Mouse (Mus musculus): ENCODE measurements at regions not wholly inside any gene's neighbourhood (a gene's known extent, or its start where the extent isn't known, plus 50 kb on each side); places are given as distances from the start of the nearest gene placed in this dataset.
A peak's percentile ranks its signal among the peaks of the same experiment; 100 is the strongest.

DNA sequence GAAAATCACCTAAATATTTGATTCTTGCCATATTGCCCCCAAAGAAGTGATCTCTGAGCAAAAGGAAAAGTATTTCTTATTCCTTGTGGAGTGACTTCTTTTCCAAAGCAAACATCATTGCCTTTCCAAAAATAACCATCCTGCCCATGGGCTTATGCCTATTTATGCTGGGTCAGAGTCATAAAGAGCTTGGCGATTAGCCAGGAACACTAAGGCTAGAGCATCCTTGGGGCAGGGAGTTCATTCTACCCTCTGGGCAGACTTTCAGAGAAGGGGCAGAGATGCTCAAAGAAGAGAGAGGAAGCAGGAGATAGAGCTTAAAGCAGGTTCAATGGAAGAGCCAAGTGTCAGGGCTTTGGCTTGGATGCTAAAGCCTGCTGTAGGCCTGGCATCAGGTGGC lies 203.1 kb upstream of the Gmds start:
- DNase-seq (ENCODE audit: low read depth, low spot score): no peak

- no peak for DNase-seq (ENCODE audit: low read depth, low spot score)
Observed at GRCm38 (mm10) chr13:32536241-32536640, 197.7 kb upstream of the Gmds start.

GRCm38 (mm10) chr13:32535602-32536001 lies 197.1 kb upstream of the Gmds start:
- DNase-seq (ENCODE audit: low read depth, low spot score): no peak

DNA sequence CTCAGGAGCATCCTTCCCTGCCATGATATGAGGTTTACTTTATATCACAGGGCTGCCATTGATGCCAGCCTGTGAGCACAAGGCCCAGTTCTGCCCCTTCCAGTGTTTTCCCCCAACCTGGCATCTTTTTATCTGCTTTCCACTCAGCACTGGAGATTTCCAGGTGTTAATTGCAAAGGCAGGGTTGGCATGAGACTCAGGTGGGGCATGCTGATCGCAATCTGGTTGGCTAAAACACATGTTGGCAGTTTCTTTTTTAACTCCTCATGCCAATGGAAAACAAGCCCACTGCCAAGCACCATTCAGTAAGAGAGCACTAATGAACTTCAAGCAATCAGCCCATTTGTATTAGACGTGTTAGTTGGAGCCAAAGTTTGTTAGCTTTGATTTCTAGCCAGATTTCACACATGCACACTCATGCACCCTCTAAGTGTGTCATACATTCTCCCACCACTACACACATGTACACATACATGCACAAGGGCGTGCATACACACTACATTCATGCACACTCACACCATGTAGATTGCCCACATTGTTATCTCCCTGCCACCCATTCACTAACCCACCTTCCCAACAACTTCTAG lies 192.5 kb upstream of the Gmds start:
- no peak for DNase-seq (ENCODE audit: low read depth, low spot score)

DNA sequence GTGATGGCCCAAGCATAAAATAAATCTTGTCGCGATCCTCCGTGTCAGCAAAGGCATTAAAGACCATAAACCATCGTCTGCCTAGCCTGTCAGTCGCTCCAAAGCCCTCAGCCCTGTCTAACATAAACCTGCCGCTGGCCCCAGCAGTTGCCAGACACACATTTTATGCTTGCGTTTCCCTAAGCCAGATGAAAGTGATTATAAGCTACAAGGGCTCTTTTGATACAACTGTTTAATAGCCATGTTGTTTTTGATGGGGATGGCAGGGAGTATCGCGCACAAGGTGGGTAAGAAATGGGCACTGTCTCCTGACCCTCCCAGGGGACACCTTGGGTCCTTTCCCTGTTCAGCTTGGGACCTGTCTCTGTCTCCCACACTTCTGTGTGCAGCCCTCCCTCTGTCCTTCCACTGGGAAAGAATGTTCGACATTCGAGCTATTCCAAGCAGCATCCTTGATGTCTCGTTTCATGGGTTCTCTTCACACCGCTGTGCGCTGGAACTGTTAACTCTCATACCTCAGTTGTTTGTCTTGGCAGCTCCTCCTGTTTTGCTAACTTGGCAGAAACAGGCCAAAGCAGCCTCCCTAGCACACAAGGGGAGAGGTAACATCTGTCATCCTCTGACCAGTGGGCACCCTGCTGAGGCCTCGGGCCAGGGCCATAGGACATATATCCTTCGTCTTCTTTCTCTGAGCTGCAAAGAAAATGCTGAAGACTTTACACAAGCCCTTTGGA lies 180.2 kb upstream of the Gmds start:
- no peak for DNase-seq (ENCODE audit: low read depth, low spot score)

DNA sequence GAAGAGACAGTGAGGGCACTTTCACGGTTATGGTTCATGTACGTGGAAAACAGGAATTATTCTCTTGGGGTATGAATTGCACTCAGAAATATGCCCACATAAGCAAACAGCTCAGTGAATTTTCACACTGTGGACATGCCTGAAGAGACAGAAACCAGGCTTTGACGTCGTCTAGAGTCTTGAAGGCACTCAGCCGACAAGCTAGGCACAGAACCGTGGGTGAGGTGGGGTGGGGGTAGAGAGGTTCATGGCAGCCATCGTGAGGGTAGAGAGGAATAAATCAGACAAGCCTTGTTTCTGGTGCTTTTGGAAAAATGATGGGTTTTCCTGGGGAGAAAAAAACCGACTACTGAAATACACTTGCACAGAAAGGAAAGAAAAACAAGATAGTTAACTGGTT lies 179.0 kb upstream of the Gmds start:
- DNase-seq (ENCODE audit: low read depth, low spot score): no peak

DNA sequence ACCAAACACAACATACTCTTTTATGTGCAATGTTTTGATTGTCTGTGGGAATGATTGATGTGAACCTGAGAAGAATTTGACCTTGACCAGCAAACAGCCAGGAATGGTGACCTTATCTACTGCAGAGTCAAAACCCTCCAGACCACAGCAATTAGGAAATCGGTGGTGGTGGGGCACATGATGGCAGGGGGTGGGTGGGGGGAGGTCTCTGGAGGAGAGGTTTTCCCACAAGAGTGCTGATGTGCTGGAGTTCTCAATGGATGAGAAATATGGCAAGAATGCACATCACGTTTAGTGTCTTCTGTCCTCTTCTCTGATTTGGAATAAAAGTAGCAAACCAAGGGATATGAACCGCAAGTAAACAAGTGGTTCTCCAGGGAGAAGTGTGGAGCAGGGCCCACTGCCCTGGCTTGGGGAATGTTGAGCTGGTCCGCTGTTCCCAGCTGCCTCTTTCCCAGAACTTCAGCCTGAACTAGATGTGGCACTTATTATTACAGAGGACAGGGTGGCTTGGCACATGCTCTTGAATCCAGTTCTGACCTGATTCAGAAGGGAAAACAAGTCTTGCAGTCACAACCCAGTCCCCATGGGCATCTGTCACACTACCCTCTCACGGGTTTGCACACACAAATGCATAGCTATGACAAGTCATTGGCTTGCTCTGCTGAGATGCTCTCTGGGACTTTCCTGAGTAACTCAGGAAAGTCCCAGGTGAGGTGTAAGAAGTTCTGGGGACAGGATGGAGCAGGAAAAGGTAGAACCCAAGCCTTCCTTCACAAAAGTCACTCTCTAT lies 170.9 kb upstream of the Gmds start:
- no peak for DNase-seq (ENCODE audit: low read depth, low spot score)

DNA sequence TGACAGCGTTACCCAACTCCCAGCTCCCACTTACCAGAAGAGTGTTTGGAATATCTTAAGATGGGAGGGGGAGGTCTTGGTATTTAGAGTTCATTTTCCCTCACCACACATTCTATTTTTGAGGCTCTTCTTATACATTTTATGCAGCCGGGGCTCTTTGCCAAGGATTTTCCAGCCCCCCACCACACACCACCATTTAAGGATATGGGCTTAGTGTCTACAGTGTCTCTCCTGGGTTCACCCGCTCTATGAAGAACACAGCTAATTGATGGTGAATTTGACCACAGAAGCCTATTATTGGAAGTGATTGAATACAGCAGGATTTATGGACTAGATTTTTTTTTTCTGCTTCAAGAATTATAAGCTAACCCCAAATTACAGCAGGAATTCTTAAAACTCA lies 169.9 kb upstream of the Gmds start:
- DNase-seq (ENCODE audit: low read depth, low spot score): no peak

DNA sequence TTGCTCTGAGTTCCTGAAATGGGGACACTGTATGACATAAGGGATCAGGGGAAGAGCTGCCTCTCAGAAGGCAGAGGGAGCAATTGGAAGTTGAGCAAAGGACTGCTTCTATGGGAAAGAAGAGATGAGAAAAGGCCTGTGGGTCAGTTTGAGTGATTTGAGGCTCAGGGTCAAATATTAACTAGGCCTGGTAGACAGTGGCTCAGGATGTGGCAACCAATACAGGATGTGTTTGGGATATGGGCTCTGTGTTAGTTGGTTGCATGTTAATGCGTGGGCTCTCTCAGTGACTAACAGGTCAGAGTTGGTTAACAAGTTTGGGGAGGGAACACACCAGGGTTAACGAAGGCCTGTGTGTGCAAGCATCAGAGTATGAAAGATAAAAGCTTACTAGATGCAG lies 169.3 kb upstream of the Gmds start:
- no peak for DNase-seq (ENCODE audit: low read depth, low spot score)

DNA sequence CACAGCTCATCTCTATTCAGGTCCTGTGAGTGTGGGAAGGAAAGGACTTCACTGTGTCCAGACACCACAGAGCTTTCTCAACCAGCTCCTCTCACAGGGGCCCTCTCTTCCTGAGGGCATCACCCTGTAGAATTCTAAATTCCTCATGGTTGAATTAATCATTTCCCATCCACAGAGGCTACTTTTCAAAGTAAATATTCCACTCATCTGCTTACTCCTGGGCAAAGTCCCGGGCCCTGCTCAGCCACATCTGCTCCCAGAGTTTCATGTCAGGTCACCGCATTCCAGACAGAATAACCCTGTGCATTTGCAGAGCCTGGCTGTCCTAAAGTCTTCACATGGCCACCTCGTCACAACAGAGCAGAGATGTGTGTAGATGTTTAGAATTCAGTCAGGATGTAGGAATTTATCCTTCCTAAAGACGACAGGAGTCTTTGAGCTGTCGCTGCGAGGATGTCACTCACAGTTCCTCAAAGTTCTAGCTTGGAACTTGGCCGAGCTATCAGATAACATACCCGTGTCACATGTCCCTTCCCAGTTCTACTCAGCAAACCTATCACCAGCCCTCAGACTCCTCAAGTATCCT lies 159.8 kb upstream of the Gmds start:
- no peak for DNase-seq (ENCODE audit: low read depth, low spot score)

GRCm38 (mm10) chr13:32496263-32496662 lies 157.7 kb upstream of the Gmds start:
- no peak for DNase-seq (ENCODE audit: low read depth, low spot score)

GRCm38 (mm10) chr13:32495063-32495462 lies 156.5 kb upstream of the Gmds start:
- no peak for DNase-seq (ENCODE audit: low read depth, low spot score)

DNA sequence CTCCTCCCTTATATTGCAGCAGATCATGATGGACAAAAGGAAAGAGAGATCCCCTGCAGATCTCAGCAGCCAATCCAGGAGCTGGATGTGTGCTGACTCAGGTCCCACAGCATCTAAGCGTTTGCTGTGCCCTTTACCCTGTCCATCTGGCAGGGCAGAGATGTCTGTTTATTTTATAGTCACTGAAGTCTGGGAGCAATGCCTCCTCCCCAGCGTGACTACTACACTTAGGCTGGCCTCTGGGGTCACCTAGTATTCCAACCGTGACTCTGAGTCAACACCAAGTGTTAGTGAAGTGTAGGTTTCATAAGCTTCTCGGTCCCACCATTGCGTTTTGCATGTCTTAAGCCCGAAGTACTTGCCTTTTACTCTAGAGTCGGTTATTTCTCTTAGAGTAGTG lies 155.3 kb upstream of the Gmds start:
- DNase-seq (ENCODE audit: low read depth, low spot score): no peak

DNA sequence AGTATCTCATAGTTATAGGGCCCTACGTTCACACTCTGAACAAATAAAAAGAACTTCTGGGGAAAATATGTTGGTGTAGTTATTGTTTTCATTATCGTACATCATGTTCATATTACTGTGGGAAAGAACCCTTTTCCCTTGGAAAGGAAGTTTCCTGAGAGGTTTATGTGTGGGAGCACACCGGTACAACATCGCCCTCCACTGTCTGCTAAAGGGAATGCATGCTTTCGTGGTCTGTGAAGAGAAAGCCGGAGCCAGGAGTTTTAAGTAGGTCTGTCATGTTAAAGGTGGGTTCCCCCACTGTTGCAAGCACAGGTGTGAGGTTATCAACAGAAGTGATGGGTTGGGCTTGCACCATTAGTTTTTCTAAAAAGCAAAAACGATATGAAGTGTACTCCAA lies 154.8 kb upstream of the Gmds start:
- peak; percentile 26 for DNase-seq (ENCODE audit: low read depth, low spot score)

DNA sequence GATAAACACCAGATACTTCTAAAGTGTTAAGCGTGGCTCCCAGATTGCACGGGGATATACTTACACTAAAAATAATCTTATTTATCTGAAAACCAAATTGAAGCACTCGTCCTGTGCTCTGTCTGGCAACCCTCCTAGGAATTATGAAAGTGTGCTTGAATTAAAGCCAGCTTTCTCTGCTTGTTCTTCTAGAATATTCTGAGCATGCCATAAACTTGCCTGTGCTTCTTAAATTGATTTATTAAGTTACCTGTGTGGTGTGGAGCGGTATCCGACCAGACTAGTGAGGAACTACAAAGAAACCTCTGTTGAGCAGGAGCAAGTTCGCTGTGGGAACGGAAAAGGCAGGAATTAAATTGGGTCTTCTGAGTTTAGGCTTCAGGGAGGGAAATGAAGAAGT lies 154.0 kb upstream of the Gmds start:
- DNase-seq (ENCODE audit: low read depth, low spot score): no peak

GRCm38 (mm10) chr13:32481444-32482058 lies 143.0 kb upstream of the Gmds start:
- no peak for DNase-seq (ENCODE audit: low read depth, low spot score)

DNA sequence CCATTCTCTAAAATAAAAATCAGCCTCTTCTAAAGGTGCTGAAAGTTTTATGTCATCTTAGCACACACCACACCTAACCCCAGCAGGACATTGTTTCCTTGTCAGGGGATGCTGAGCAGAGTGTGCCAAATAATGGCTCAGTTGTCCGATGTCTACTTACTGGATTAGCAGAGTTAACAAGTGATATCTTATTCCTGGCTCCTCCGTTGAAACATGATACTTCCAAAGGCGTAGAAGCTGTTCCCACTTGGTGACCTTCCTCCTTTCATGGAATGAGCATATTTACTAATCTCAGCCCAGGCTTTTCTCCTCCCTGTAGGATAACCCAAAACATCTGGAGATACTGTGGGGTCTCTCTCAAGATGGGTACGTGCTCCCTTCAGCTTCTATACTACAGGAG lies 141.5 kb upstream of the Gmds start:
- DNase-seq (ENCODE audit: low read depth, low spot score): no peak

DNA sequence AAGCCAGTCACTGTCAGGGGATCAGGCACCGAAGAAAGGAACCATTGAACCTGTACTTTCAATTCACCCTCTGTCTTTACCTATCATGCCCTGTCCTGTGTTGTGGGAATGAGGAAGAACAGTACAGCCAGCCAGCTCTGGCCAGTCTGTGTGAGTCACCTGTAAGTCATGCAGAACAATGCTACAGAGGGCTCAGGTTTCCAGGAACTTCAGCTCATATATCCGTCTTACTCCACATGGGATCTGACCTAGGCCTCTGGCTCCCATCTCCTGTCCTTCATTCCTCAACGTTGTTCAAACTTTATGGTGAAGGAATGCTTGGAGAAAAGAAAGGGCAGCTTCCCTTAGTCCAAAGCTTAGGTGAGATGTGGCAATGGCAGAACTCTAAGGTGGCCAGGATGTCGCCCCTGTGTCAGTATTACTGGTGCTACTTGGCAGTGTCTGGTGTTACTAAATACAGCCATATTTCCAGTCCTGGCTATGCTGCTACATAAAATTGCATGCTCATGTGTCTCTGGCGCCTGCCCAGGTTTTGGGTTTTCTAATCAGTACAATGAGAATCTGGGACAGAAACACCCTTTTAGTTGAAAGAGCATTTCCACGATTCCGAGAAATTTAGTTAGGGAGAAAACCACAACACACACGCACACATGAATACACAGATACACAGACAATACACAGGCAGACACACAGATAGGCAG lies 140.7 kb upstream of the Gmds start:
- no peak for DNase-seq (ENCODE audit: low read depth, low spot score)

DNA sequence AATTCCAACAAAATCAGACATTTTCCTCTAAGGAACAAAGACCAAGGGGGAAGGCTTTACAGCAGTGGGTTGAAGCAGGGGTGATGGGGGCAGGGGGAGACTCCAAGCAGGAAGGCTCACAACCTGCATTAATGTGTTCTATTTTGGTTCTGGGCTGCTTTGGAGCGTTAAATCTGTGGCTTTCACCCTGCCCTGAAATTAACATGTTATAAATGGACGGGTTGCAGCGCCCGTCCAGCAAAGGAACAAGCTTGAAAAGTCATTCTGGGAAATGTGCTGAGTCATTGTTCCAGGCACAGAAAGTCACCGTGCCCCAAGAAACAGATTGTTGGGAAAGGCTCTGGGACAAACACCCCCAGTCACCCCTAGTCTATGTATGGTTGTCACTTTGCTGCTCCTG lies 127.2 kb upstream of the Gmds start:
- DNase-seq (ENCODE audit: low read depth, low spot score): no peak

DNA sequence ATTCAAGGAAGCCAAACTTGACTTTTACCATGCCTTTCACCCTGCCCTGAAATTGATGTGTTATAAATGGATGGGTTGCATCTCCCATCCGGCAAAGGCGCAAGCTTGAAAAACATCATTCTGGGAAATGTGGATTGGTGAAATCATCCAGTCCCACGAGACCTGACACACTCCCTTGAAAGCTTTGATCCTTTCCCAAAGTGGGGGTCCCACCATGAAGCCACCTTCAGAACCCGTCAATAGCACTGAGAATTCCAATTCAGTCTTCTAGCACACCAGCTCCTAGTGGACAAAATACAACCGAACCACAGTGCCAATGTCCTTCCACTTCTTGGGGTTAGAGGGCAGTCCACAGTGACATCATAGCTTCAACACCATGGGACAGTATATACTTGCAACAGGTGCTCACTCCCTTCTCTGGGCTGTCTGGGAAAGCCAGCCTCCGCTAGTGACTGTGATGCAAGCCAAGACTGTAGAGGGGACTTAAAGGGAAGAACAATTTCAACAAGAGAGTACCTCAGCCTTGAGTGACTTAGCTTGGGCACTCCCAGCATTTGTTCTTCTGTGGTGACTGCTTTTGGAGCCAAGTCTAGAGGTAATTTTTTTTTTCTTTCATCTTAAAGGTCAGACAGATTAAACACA lies 126.6 kb upstream of the Gmds start:
- DNase-seq (ENCODE audit: low read depth, low spot score): no peak

All from A20 (cell line).